Comparison of ENCODE assay signal across 8 mouse cellular contexts in genomic region chr1:173941924-173942779, GRCm38 (mm10). TPM values are rescaled to one million over a fixed set of nuclear protein-coding genes. Genes with fewer than 3 reads are reported as not detected.
DNase-seq lines count a peak whose midpoint lies in the region; ATAC-seq lines count a peak whose summit lies in the region.
"Not testable (repeated sequence)": the region's sequence is repeated elsewhere in the genome, so short reads cannot be mapped to it uniquely, and the experiment has no call there.

Mndal (minus strand) TSS chr1:173942491.
Ifi203 (minus strand) TSS chr1:173942672.

- peak; percentile 57 for ATAC-seq in granulocyte monocyte progenitor cell, adult 5-6 weeks (replicated peaks; ENCODE audit: poor library complexity, severe bottlenecking)
- ATAC-seq in liver, embryonic 16.5 days (ENCODE audit: low read depth), result peak; percentile 45; the same call in 1 of the 2 replicates

- 21% methylated on average over 3 of the region's 3 CpGs for WGBS in liver, embryonic 16.5 days (ENCODE audit: insufficient replicate concordance)

- not testable (repeated sequence) for H3K27me3 ChIP-seq in liver, embryonic 16.5 days (ENCODE audit: control insufficient read depth, insufficient read depth, low read depth, low read length)

- DNase-seq in 3T3-L1 (ENCODE audit: low read depth, low spot score) (peak; percentile 39), adipocyte (ENCODE audit: low spot score) (peak; percentile 26)
- not testable (repeated sequence) for DNase-seq in heart, postnatal 25 days (ENCODE audit: low spot score)
- peak; percentile 26 for DNase-seq in naive thymus-derived CD4-positive, alpha-beta T cell, adult 2 months (ENCODE audit: low read depth)
- peak; percentile 23 for DNase-seq in thymus, postnatal 25 days

- H3K36me3 ChIP-seq in liver, embryonic 16.5 days (ENCODE audit: control insufficient read depth, insufficient read depth), result not testable (repeated sequence)

- not testable (repeated sequence) for H3K4me1 ChIP-seq in brown adipose tissue, adult 24 weeks (ENCODE audit: control insufficient read depth, insufficient read depth, insufficient read length, low read length); liver, embryonic 16.5 days (ENCODE audit: control insufficient read depth, low read depth, low read length)

- H3K4me3 ChIP-seq in brown adipose tissue, adult 24 weeks (ENCODE audit: insufficient read depth, low read depth, low read length), result peak within 1 kb of the TSS; percentile 61
- not testable (repeated sequence) for H3K4me3 ChIP-seq in liver, embryonic 16.5 days (ENCODE audit: low read depth, low read length)

- H3K27ac ChIP-seq in brown adipose tissue, adult 24 weeks (replicated peaks; ENCODE audit: low read depth, low read length), result peak within 1 kb of the TSS; percentile 71
- H3K27ac ChIP-seq in liver, embryonic 16.5 days (ENCODE audit: low read length), result not testable (repeated sequence)

- intact Hi-C loops in heart, postnatal 25 days (cut with DNase I), result not testable (repeated sequence)

- not testable (repeated sequence) for H3K4me2 ChIP-seq in liver, embryonic 16.5 days (ENCODE audit: low read depth, low read length)

- H3K9me3 ChIP-seq in liver, embryonic 16.5 days (replicated peaks; ENCODE audit: control insufficient read depth, low read length), result not testable (repeated sequence)

- not testable (repeated sequence) for H3K9ac ChIP-seq in liver, embryonic 16.5 days (ENCODE audit: low read depth, low read length)

RNA-seq across cellular contexts. Expression of gene Mndal, which starts in this region (rescaled TPM):
- 11.4 and 18.7 TPM in 2 replicates for polyA plus RNA-seq in brown adipose tissue, adult 24 weeks (2012; ENCODE audit: insufficient read depth, insufficient read length, missing spikeins)
- total RNA-seq in granulocyte monocyte progenitor cell, adult 5-6 weeks (2014; fragmentation: Nextera tagmentation), result 95.6 and 101 TPM in 2 replicates
- total RNA-seq in granulocyte monocyte progenitor cell, adult 5-6 weeks (2017), result 105 and 119 TPM in 2 replicates
- total RNA-seq in heart, postnatal 25 days (2021), result 10 to 100 TPM; 12.7 to 14.6 TPM
- polyA plus RNA-seq in liver, embryonic 16.5 days (2015; fragmentation: Nextera tagmentation; extraction: Ambion mirVana), result 3.8 and 4.4 TPM in 2 replicates

RNA-seq across cellular contexts. Expression of gene Ifi203, which starts in this region (rescaled TPM):
- polyA plus RNA-seq in brown adipose tissue, adult 24 weeks (2012; ENCODE audit: insufficient read depth, insufficient read length, missing spikeins), result 13.0 and 14.2 TPM in 2 replicates
- total RNA-seq in granulocyte monocyte progenitor cell, adult 5-6 weeks (2014; fragmentation: Nextera tagmentation), result 58.4 and 73.0 TPM in 2 replicates
- total RNA-seq in granulocyte monocyte progenitor cell, adult 5-6 weeks (2017), result 26.6 and 61.0 TPM in 2 replicates
- 10 to 100 TPM; 15.0 to 15.2 TPM for total RNA-seq in heart, postnatal 25 days (2021)
- 2.3 and 2.4 TPM in 2 replicates for polyA plus RNA-seq in liver, embryonic 16.5 days (2015; fragmentation: Nextera tagmentation; extraction: Ambion mirVana)

Comparison
In these comparisons a context has a peak if more than half of its experiments do, and no peak if none do; other contexts are left out.
1. RNA of gene Mndal (total RNA-seq): 95.6 to 119 TPM in granulocyte monocyte progenitor cell, adult 5-6 weeks; 12.7 to 14.6 TPM in heart, postnatal 25 days; every median in the first group is over 4 times any median in the second.